Comparison of ENCODE assay signal across 8 mouse cellular contexts in genomic region chr12:69502706-69503070, GRCm38 (mm10).
DNase-seq lines count a peak whose midpoint lies in the region; ATAC-seq and TF ChIP-seq lines count a peak whose summit lies in the region.

No protein-coding gene starts in this region.

- H3K9me3 ChIP-seq in lung, embryonic 14.5 days (ENCODE audit: low read depth, low read length), result no peaks in the 10 kb centered on the region
- no peaks in the 10 kb centered on the region for H3K9me3 ChIP-seq in forebrain, embryonic 13.5 days (replicated peaks)
- no peaks in the 10 kb centered on the region for H3K9me3 ChIP-seq in intestine, postnatal 0 days (ENCODE audit: control insufficient read depth)
- H3K9me3 ChIP-seq in neural tube, embryonic 13.5 days, result no peaks in the 10 kb centered on the region

- H3K4me1 ChIP-seq in lung, embryonic 14.5 days (ENCODE audit: insufficient read depth), result peaks cover 28% of the 10 kb centered on the region
- H3K4me1 ChIP-seq in forebrain, embryonic 13.5 days, result peaks cover 17% of the 10 kb centered on the region
- peaks cover 15% of the 10 kb centered on the region for H3K4me1 ChIP-seq in intestine, postnatal 0 days (replicated peaks; ENCODE audit: control insufficient read depth, insufficient read depth, low read length)
- peaks cover 26% of the 10 kb centered on the region for H3K4me1 ChIP-seq in neural tube, embryonic 13.5 days (replicated peaks)

- peak overlapping the region; percentile 57 for H3K4me2 ChIP-seq in lung, embryonic 14.5 days
- no peak overlapping the region for H3K4me2 ChIP-seq in forebrain, embryonic 13.5 days
- peak overlapping the region; percentile 49 for H3K4me2 ChIP-seq in intestine, postnatal 0 days (replicated peaks; ENCODE audit: low read depth)
- peak overlapping the region; percentile 33; the same call in 1 of the 2 replicates for H3K4me2 ChIP-seq in neural tube, embryonic 13.5 days

- H3K36me3 ChIP-seq in lung, embryonic 14.5 days (ENCODE audit: insufficient read depth), result no peaks in the 10 kb centered on the region
- no peaks in the 10 kb centered on the region for H3K36me3 ChIP-seq in forebrain, embryonic 13.5 days (ENCODE audit: poor library complexity, severe bottlenecking)
- H3K36me3 ChIP-seq in intestine, postnatal 0 days (ENCODE audit: control insufficient read depth, insufficient read depth), result no peaks in the 10 kb centered on the region
- no peaks in the 10 kb centered on the region for H3K36me3 ChIP-seq in neural tube, embryonic 13.5 days

- intact Hi-C loops in left cerebral cortex, postnatal 4 days (cut with DNase I), result no loop called here

- H3K27ac ChIP-seq in lung, embryonic 14.5 days (ENCODE audit: low read depth), result peak overlapping the region; percentile 99
- peak overlapping the region; percentile 70 for H3K27ac ChIP-seq in forebrain, embryonic 13.5 days
- H3K27ac ChIP-seq in intestine, postnatal 0 days (ENCODE audit: low read depth, low read length), result peak overlapping the region; percentile 63
- H3K27ac ChIP-seq in neural tube, embryonic 13.5 days (replicated peaks), result peak overlapping the region; percentile 84

- no peak for ATAC-seq in lung, embryonic 14.5 days (ENCODE audit: insufficient read depth)
- no peak for ATAC-seq in forebrain, embryonic 13.5 days
- no peak for ATAC-seq in intestine, postnatal 0 days
- no peak for ATAC-seq in neural tube, embryonic 13.5 days (ENCODE audit: low read depth)

- TF ChIP-seq CTCF in lung, embryonic 14.5 days (IDR thresholded peaks at IDR 0.05; ENCODE audit: low read depth), result no peak
- TF ChIP-seq CTCF in intestine, postnatal 0 days (IDR thresholded peaks at IDR 0.05; ENCODE audit: low read depth), result no peak

- 57% methylated on average over 6 of the region's 6 CpGs for WGBS in lung, embryonic 14.5 days
- 86% methylated on average over 6 of the region's 6 CpGs for WGBS in forebrain, embryonic 13.5 days
- WGBS in intestine, postnatal 0 days, result 61% methylated on average over 6 of the region's 6 CpGs
- 78% methylated on average over 6 of the region's 6 CpGs for WGBS in neural tube, embryonic 13.5 days

- no peaks in the 10 kb centered on the region for H3K27me3 ChIP-seq in lung, embryonic 14.5 days (ENCODE audit: insufficient read depth, low read length)
- H3K27me3 ChIP-seq in forebrain, embryonic 13.5 days, result no peaks in the 10 kb centered on the region
- H3K27me3 ChIP-seq in intestine, postnatal 0 days (replicated peaks; ENCODE audit: control insufficient read depth, insufficient read depth, low read length), result no peaks in the 10 kb centered on the region
- H3K27me3 ChIP-seq in neural tube, embryonic 13.5 days, result no peaks in the 10 kb centered on the region

- peak overlapping the region; percentile 13; the same call in 1 of the 2 replicates for H3K4me3 ChIP-seq in lung, embryonic 14.5 days (ENCODE audit: low read depth, low read length)
- no peak overlapping the region for H3K4me3 ChIP-seq in forebrain, embryonic 13.5 days
- 0 out of 2 replicates have a peak overlapping the region, but pooled peaks have one; percentile 6 for H3K4me3 ChIP-seq in intestine, postnatal 0 days (ENCODE audit: low read depth, low read length)
- no peak overlapping the region for H3K4me3 ChIP-seq in neural tube, embryonic 13.5 days

- DNase-seq in lung, embryonic 14.5 days, result no peak
- no peak for DNase-seq in lung, postnatal 10 days
- no peak for DNase-seq in adrenal gland, adult 8-10 months
- no peak for DNase-seq in left cerebral cortex, postnatal 4 days
- DNase-seq in left cerebral cortex, adult 18-20 months (ENCODE audit: low spot score in 2 of 2), result no peak

- H3K9ac ChIP-seq in lung, embryonic 14.5 days, result peak overlapping the region; percentile 47
- H3K9ac ChIP-seq in forebrain, embryonic 13.5 days, result peak overlapping the region; percentile 21; the same call in 1 of the 2 replicates
- peak overlapping the region; percentile 27; the same call in 1 of the 2 replicates for H3K9ac ChIP-seq in intestine, postnatal 0 days (ENCODE audit: low read depth, low read length)
- peak overlapping the region; percentile 53 for H3K9ac ChIP-seq in neural tube, embryonic 13.5 days

Comparison
In these comparisons a context has a peak if more than half of its experiments do, and no peak if none do; other contexts are left out.
1. H3K4me3 ChIP-seq: peak in lung, embryonic 14.5 days (single experiment) and intestine, postnatal 0 days (single experiment); none in forebrain, embryonic 13.5 days (single experiment) and neural tube, embryonic 13.5 days (single experiment).
2. Peak in every context shown above with its lines, with median percentiles within 50 percentile points of each other: H3K27ac ChIP-seq and H3K9ac ChIP-seq.